Mouse (Mus musculus) forebrain, postnatal 0 days (tissue): ENCODE measurements around the gene Ssh2. TPM values are rescaled to one million over a fixed set of nuclear protein-coding genes. Genes with fewer than 3 reads are reported as not detected.

Experiments used
- ATAC-seq: fragments of 200-750 bp; cut with Nextera tagmentation; 2 replicates; pipeline ENCODE4 v1.8.0; 2017; ENCODE audit warnings: mild to moderate bottlenecking, moderate library complexity
- DNase-seq: peaks from one replicate; pipeline ENCODE4 v3.0.0-alpha.2; 2015
- H3K27ac ChIP-seq: fragments of 300-500 bp; sonication (generic); 2 replicates; pipeline ENCODE4 v1.5.1; 2014; ENCODE audit warnings: low read depth, mild to moderate bottlenecking, antibody characterized with exemption, low read length, moderate library complexity, mixed read lengths
- H3K27me3 ChIP-seq: fragments of 300-500 bp; sonication (generic); 2 replicates; pipeline ENCODE4 v1.6.1; 2014; ENCODE audit warnings: mild to moderate bottlenecking, low read length, mixed read lengths; ENCODE audit not compliant: insufficient read depth
- H3K36me3 ChIP-seq: fragments of 300-500 bp; sonication (generic); 2 replicates; pipeline ENCODE4 v1.6.1; 2014; ENCODE audit warnings: mild to moderate bottlenecking, moderate library complexity; ENCODE audit not compliant: insufficient read depth
- H3K4me1 ChIP-seq: fragments of 300-500 bp; sonication (generic); 2 replicates; pipeline ENCODE4 v1.6.1; 2014; ENCODE audit warnings: antibody characterized with exemption; ENCODE audit not compliant: insufficient read depth
- H3K4me2 ChIP-seq: fragments of 300-500 bp; sonication (generic); 2 replicates; pipeline ENCODE4 v1.6.1; 2014; ENCODE audit warnings: low read depth, mild to moderate bottlenecking, moderate library complexity
- H3K4me3 ChIP-seq: fragments of 300-500 bp; sonication (generic); 2 replicates; pipeline ENCODE4 v1.5.1; 2014; ENCODE audit warnings: low read depth, low read length, mixed read lengths
- H3K9ac ChIP-seq: fragments of 300-500 bp; sonication (generic); 2 replicates; pipeline ENCODE4 v1.6.1; 2014; ENCODE audit warnings: mild to moderate bottlenecking
- H3K9me3 ChIP-seq: fragments of 300-500 bp; sonication (generic); 2 replicates; pipeline ENCODE4 v1.6.1; 2016; ENCODE audit warnings: low read length
- CTCF ChIP-seq: sonication (generic); IDR thresholded peaks from 2 replicates; pipeline ENCODE4 v1.5.1; 2016; ENCODE audit warnings: antibody characterized with exemption, control low read depth, low read depth
- WGBS: fragments of 180-500 bp; shearing (Covaris S2); extraction: QIAGEN DNeasy Blood & Tissue Kit; methylation state at CpG from one replicate; pipeline ENCODE4 v1.1.7; 2014; 5-methylcytosine and 5-hydroxymethylcytosine counted together
- polyA plus RNA-seq: library from polyadenylated mRNA; unstranded; fragments of >200 nt; fragmentation: Nextera tagmentation; extraction: Ambion mirVana; gene quantifications from 2 replicates; pipeline ENCODE4 v1.2.1, GENCODE M21; 2015
- total RNA-seq: library from RNA; depleted of rRNA; stranded (reverse); fragments of >200 nt; gene quantifications from 2 replicates; pipeline ENCODE4 v1.2.3, GENCODE M21; 2014

Ssh2 gene
- total and polyA plus RNA-seq, 2 experiments from 2014 or later = 12.7 to 40.2 TPM

- H3K9ac ChIP-seq = no peak overlapping the region
Measured at GRCm38 (mm10) chr11:77483510-77484255, 267.6 kb downstream of the Ssh2 start.

GRCm38 (mm10) chr11:77485229-77485628 lies 269.1 kb downstream of the Ssh2 start:
- no peak overlapping the region; the same call in 1 of the 2 replicates for H3K27ac ChIP-seq
- no peak overlapping the region for H3K9ac ChIP-seq

More at GRCm38 (mm10) chr11:77483510-77484255, 267.6 kb downstream of the Ssh2 start:
- no peak for ATAC-seq
- TF ChIP-seq CTCF = no peak
- peaks cover 34% of the 10 kb centered on the region for H3K4me1 ChIP-seq
- H3K36me3 ChIP-seq = no peaks in the 10 kb centered on the region
- 78% methylated on average over 11 of the region's 11 CpGs for WGBS
- H3K4me2 ChIP-seq = no peak overlapping the region
- H3K27me3 ChIP-seq = no peaks in the 10 kb centered on the region
- no peak for DNase-seq
- no peaks in the 10 kb centered on the region for H3K9me3 ChIP-seq
- no peak overlapping the region for H3K4me3 ChIP-seq
- no peak overlapping the region for H3K27ac ChIP-seq

GRCm38 (mm10) chr11:77486798-77487197 lies 270.7 kb downstream of the Ssh2 start:
- H3K9ac ChIP-seq = 0 out of 2 replicates have a peak overlapping the region, but pooled peaks have one; percentile 22
- 0 out of 2 replicates have a peak overlapping the region, but pooled peaks have one; percentile 97 for H3K4me3 ChIP-seq
- peak; percentile 10; the same call in 1 of the 2 replicates for ATAC-seq
- H3K27me3 ChIP-seq = no peaks in the 10 kb centered on the region
- H3K4me2 ChIP-seq = peak overlapping the region; percentile 95
- no peaks in the 10 kb centered on the region for H3K36me3 ChIP-seq
- H3K9me3 ChIP-seq = no peaks in the 10 kb centered on the region
- 15% methylated on average over 5 of the region's 5 CpGs for WGBS
- peaks cover 42% of the 10 kb centered on the region for H3K4me1 ChIP-seq
- DNase-seq = peak; percentile 76
- peak; percentile 27 for TF ChIP-seq CTCF
- H3K27ac ChIP-seq = peak overlapping the region; percentile 58

More at GRCm38 (mm10) chr11:77485229-77485628, 269.1 kb downstream of the Ssh2 start:
- TF ChIP-seq CTCF = no peak
- peak overlapping the region; percentile 26; the same call in 1 of the 2 replicates for H3K4me2 ChIP-seq
- no peak overlapping the region for H3K4me3 ChIP-seq
- no peaks in the 10 kb centered on the region for H3K9me3 ChIP-seq
- no peaks in the 10 kb centered on the region for H3K27me3 ChIP-seq
- no peak for ATAC-seq
- no peaks in the 10 kb centered on the region for H3K36me3 ChIP-seq
- peaks cover 35% of the 10 kb centered on the region for H3K4me1 ChIP-seq
- 33% methylated on average over 6 of the region's 6 CpGs for WGBS
- DNase-seq = no peak

GRCm38 (mm10) chr11:77488771-77489581 lies 272.9 kb downstream of the Ssh2 start:
- H3K36me3 ChIP-seq = no peaks in the 10 kb centered on the region
- TF ChIP-seq CTCF = 0 out of 2 replicates have a peak, but pooled peaks have one; percentile 3
- H3K9ac ChIP-seq = peak overlapping the region; percentile 98
- H3K9me3 ChIP-seq = no peaks in the 10 kb centered on the region
- H3K27ac ChIP-seq = peak overlapping the region; percentile 96
- peak; percentile 4; the same call in 1 of the 2 replicates for ATAC-seq
- H3K4me3 ChIP-seq = peak overlapping the region; percentile 97
- DNase-seq = peak; percentile 76
- H3K27me3 ChIP-seq = no peaks in the 10 kb centered on the region
- H3K4me1 ChIP-seq = peaks cover 42% of the 10 kb centered on the region
- WGBS = 4% methylated on average over 47 of the region's 55 CpGs
- H3K4me2 ChIP-seq = peak overlapping the region; percentile 95

- H3K27ac ChIP-seq = peak within 1 kb of the TSS; percentile 96
- no peak for TF ChIP-seq CTCF
- peak within 1 kb of the TSS; percentile 95 for H3K4me2 ChIP-seq
- peak within 1 kb of the TSS; percentile 98 for H3K9ac ChIP-seq
- peak; percentile 79 for DNase-seq
- peak; percentile 50 for ATAC-seq
- H3K9me3 ChIP-seq = no peaks in the 10 kb centered on the region
- H3K4me1 ChIP-seq = peaks cover 46% of the 10 kb centered on the region
- under 1% methylated on average over 52 of the region's 87 CpGs for WGBS
- H3K27me3 ChIP-seq = no peaks in the 10 kb centered on the region
- peak within 1 kb of the TSS; percentile 97 for H3K4me3 ChIP-seq
- no peaks in the 10 kb centered on the region for H3K36me3 ChIP-seq
Measured at GRCm38 (mm10) chr11:77489591-77490235, 273.6 kb downstream of the Ssh2 start, which contains the start of gene Ankrd13b. TSS of gene Ankrd13b (minus strand) at chr11:77489678.

- H3K4me3 ChIP-seq = peak overlapping the region; percentile 97
- 55% methylated on average over 6 of the region's 6 CpGs for WGBS
- DNase-seq (peak; percentile 40), ATAC-seq (no peak)
- H3K4me1 ChIP-seq = peaks cover 47% of the 10 kb centered on the region
- peak overlapping the region; percentile 95 for H3K4me2 ChIP-seq
- H3K27ac ChIP-seq = peak overlapping the region; percentile 96
- no peaks in the 10 kb centered on the region for H3K36me3 ChIP-seq
- H3K27me3 ChIP-seq = no peaks in the 10 kb centered on the region
- no peak for TF ChIP-seq CTCF
- H3K9me3 ChIP-seq = no peaks in the 10 kb centered on the region
- peak overlapping the region; percentile 98 for H3K9ac ChIP-seq
Measured at GRCm38 (mm10) chr11:77490451-77490850, 274.4 kb downstream of the Ssh2 start.
